Mouse (Mus musculus) heart, postnatal 4 days (tissue): ENCODE measurements at regions not wholly inside any gene's neighbourhood (a gene's known extent, or its start where the extent isn't known, plus 50 kb on each side); places are given as distances from the start of the nearest gene placed in this dataset.

Source experiments
- DNase-seq: peaks from one replicate; pipeline ENCODE4 v3.0.0; 2021

DNA sequence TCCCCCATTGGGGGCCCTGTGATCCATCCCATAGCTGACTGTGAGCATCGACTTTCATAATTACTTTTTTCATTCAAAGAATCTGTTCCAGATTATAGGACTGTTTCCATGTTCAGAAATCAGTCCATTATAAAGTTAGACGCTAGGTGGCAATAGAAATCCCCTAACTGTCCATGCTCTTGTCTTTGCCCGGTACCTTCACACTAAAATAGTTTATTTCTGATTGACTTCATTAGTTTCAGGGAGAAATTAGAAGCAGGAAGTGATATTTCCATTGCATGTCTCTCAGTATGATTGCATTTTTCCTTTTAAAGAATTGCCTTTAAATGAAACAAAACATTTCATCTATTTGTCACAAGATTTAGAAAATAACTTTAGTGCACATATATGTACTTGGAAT, 131.7 kb downstream of the Fbxo8 start:
- no peak for DNase-seq

- DNase-seq = no peak
Measured at GRCm38 (mm10) chr8:56684352-56684751, 133.5 kb downstream of the Fbxo8 start.

GRCm38 (mm10) chr8:56695436-56695835, 144.5 kb downstream of the Fbxo8 start:
- no peak for DNase-seq

DNA sequence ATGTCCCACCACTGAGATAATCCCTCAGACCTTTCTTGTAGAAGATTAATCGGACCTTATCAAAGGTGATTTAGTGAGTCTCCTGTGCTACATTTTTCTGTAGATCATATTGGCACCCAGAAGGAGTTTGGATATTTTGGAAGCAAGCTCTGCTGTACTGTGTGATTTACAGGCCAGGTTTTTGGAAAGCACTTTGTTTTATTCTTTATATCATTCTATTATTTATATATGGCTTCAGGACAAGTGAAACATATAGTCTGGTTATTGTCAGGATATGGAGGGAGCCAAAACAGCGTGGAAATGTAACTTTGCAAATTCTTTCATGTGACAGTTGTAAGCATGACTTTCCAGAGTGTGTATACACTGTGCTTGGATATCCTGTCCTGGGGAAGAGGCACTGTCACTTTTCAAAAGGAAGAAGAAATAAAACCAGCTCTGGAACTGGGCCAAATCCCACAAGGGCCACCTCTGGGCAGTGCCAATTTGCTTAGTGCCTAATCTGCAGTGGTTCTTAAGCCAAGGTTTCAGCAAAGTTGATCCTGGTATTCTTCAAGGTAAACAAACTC, 149.8 kb downstream of the Fbxo8 start:
- no peak for DNase-seq

GRCm38 (mm10) chr8:56706377-56706776, 155.5 kb downstream of the Fbxo8 start:
- DNase-seq = no peak

DNA sequence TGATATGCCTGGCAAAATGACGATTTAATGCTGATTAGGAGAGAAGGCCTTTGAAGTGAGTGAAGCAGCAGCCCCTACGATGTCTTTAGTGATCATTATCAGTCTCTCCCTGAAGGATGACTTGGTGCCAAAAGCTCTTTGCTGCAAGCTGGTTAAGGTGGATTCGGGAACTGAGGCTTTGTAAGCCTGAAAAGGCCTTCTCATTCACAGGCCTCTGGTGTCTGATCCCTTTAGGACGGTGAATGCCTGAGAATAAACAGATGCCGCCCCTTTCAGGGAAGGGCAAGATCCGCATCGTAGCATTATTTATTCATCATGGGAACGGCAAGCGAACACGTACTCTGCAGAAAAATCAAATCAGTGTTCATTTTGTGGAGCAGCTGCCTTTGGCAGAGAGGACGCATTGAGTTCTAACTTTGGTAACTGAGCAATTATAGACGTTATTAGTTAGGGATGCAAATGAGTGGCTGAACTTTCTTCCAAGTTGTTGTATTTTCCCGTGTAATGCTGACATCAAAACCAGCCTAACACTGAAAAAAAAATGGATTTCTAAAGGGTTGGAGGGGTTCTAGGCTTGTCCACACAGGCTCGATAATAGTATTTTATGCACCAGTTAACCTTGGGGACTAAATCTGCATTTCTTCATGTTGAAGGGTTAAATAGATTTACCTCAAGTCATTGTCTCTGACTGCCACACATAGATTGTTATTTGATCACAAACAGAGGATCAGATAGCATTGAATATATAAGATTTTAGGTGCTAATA, 156.2 kb downstream of the Fbxo8 start:
- no peak for DNase-seq

GRCm38 (mm10) chr8:56720001-56720400, 169.1 kb downstream of the Fbxo8 start:
- no peak for DNase-seq

DNA sequence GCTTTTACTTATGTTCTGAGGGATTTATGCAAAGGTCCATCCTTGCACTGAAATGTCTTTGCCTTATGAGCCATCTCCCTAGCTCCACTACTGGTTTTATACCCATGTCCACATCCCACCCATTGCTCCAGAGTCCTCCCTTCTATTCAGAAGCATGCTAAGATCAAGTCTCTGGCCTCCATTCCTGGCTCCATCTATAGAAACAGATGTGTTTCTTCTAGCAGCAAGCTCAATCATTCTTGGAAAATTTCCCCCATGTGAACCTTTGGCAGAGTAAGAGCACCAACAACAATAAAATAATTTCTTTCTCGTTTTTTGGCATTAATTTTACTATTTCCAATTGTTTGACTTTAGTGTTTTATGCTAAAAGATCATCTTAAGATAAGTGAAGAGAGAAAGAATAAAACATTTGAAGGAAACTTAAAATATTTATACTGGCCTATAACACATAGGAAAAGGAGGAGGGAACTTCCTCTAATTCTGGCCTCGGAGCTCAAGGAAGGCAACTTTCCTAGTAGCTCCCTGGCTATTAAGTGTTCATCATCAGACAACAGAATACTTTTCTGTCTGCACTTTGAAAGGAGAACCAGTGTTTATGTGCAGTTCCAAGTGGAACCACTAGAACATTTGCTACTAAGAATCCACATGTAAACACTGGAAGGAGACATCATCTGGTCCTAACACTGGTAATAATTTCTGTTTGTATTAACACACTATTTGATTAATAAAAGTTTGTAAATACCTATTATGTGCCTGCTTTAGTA, 171.8 kb downstream of the Fbxo8 start:
- DNase-seq = no peak

DNA sequence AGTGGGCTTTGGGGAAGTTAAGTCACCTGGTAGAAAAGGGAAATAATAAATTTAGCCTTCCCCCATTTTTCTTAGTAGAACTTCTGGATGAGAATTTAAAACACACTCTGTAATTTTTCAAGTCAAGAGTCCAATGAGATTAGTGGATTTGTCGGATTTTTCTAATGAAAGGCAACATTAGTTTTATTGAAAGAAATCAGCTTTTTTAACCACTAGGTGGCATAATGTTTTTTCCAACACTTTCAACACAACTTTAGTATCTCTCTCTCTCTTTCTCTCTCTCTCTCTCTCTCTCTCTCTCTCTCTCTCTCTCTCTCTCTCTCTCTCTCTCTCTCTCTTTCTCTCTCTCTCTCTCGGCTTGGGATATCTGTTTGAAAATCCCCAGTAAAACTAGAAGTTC, 173.7 kb downstream of the Fbxo8 start:
- DNase-seq = no peak

- no peak for DNase-seq
Measured at GRCm38 (mm10) chr8:56733318-56733717, 182.4 kb downstream of the Fbxo8 start.

- no peak for DNase-seq
Measured at GRCm38 (mm10) chr8:56735021-56735420, 184.1 kb downstream of the Fbxo8 start.

GRCm38 (mm10) chr8:56767034-56767433, 216.1 kb downstream of the Fbxo8 start:
- no peak for DNase-seq

DNA sequence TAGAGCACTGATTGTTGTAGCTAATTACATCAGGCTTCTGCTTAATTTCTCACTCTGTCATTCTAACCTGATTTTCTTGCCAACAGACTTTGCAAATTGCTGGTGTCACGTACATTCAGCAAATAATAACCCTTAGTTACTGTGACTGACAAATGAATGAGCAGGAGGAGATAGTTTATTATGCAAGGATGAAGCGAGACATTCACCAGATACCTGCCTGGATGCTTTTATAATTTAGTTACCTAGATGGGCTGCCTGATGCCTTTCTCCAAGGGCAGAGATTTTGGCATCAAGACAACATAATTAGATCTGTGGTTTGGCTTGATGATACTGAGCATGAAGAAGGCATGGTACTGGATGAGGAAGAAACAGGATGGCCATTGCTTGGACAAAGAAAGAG, 233.6 kb downstream of the Fbxo8 start:
- DNase-seq = no peak

GRCm38 (mm10) chr8:56789549-56790270, 238.8 kb downstream of the Fbxo8 start:
- DNase-seq = no peak

GRCm38 (mm10) chr8:56832651-56833050, 281.8 kb downstream of the Fbxo8 start:
- no peak for DNase-seq

DNA sequence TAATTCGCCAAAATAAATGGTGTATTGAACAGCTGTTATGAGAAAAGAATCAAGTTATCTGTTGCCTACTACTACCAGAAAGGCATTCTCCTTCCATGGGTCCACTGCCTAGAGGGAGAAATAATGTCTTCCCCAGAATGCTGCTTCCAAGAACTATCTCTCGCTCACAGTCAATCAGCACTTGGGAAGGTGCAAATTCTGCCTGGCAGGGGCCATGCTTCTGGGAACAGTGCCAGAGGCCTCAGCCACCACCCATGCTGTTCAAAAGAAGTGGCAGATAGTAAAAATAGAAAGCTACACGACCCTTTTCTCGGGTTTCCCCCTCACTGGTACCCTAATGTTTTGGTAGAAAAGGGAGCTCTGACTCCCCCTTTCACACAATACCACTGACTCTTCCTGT, 282.2 kb downstream of the Fbxo8 start:
- peak; percentile 59 for DNase-seq

DNA sequence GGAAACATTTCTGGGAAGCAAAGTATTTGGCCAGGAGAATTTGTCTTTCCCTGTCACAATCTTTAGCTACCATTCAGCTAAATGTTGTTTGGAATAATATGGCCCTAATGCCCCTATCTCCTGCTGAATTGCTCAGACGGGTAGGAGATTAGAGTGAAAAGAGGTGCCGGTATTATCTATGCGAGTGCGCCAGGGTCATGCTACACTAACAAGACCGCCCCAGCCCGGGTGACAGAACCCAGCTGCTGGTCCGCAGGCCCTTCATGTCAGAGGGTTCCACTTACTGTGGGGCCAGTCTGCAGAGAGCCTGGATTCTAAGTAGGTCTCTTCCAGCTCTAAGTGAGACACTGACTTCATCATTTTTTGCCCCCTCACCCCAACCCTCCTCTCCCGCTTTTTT, 332.6 kb downstream of the Fbxo8 start:
- DNase-seq = peak; percentile 41

GRCm38 (mm10) chr8:56884195-56884594, 333.3 kb downstream of the Fbxo8 start:
- DNase-seq = no peak

- no peak for DNase-seq
Measured at GRCm38 (mm10) chr8:56893638-56894037, 342.7 kb downstream of the Fbxo8 start.

DNA sequence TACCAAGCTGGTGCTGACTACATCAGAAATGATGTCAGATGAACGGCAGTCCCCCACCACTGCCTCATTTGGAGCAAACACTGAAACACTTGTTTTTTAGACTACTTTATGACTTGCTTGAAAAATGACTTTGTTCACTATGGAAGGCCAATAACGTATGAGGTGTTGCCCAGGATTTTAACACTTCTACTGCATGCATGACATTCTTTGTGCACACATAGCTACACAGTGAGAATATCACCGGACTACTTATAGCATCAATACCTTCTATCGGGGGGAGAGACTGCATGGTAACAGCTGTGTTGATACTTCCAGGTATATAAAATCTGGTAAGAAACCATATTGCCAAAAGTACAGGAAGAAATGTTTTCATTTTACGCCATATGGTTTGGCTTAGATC, 364.5 kb downstream of the Fbxo8 start:
- DNase-seq = no peak

GRCm38 (mm10) chr8:56915989-56916388, 365.1 kb downstream of the Fbxo8 start:
- no peak for DNase-seq

- DNase-seq = no peak
Measured at GRCm38 (mm10) chr8:56924724-56925123, 373.8 kb downstream of the Fbxo8 start.

DNA sequence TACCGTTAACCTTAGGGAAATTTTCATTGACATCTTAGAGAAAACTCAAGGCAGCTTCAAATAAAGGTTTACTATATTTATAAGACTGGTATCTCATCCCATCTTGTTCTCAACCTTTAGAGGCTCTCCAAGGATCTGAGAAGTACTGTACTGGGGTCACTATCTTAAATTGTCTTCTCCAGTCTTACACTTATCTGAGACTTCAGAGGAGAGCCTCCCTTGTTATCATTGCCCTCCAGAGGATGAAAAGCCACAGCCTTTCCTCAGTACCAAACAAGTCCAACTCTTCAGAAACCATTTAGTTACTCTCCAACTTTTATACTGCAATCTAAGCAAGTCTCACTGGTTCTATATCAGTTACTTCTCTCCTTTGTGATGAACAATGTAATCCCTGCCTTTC, 376.3 kb downstream of the Fbxo8 start:
- DNase-seq = no peak
